Mouse (Mus musculus) lung, postnatal 0 days (tissue): Measurements from ENCODE around the gene Pxk.

Source experiments
- CTCF ChIP-seq: IDR thresholded peaks from 2 replicates; pipeline ENCODE4 v1.5.1; 2016; ENCODE audit warnings: antibody characterized with exemption, mild to moderate bottlenecking
- EP300 ChIP-seq: IDR thresholded peaks from 2 replicates; pipeline ENCODE4 v1.6.1; 2016; ENCODE audit warnings: antibody characterized with exemption, mild to moderate bottlenecking, control low read depth

DNA sequence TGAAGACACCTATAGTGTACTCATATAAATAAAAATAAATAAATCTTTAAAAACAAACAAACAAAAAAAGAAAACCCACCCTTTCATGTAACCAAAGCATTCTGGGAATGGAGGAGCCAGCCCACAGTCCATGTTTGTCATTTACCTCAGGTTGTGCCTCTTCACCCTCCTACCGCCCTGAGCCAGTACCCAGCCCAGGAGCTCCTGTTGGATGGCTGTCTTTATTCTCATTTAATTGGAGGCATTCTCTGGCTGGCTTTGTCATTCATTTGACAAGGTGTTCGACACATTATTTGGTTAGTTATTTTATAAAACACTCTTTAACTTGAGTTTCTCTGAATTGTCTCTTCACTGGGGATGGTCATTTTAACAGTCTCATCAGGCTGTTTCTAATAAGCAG lies 46.1 kb upstream of the Pxk start:
- TF ChIP-seq CTCF: no peak
- no peak for TF ChIP-seq EP300
